Mouse (Mus musculus): ENCODE data around the gene Grm7. TPM values are rescaled to one million over a fixed set of nuclear protein-coding genes. Genes with fewer than 3 reads are reported as not detected.

Gene Grm7
- 10.7 and 15.1 TPM in 2 replicates for polyA plus RNA-seq (2021; fragmentation: Nextera tagmentation)
- long read RNA-seq, experiment 1, partial matches to known transcripts, result 29 of 49 reads
- long read RNA-seq, experiment 1, other reads (novel, unspliced or antisense), result 20 of 49 reads
- long read RNA-seq, experiment 2, partial matches to known transcripts, result 11 of 24 reads
- long read RNA-seq, experiment 2, other reads (novel, unspliced or antisense), result 13 of 24 reads

GRCm38 (mm10) chr6:110645411-110646361 lies at the start of gene Grm7:
Grm7 (plus strand) TSS chr6:110645581.

Data from left cerebral cortex, adult 6 months (tissue).